Mouse (Mus musculus): ENCODE results near the gene Hacd2. TPM values are rescaled to one million over a fixed set of nuclear protein-coding genes. Genes with fewer than 3 reads are reported as not detected.

The Hacd2 gene
- polyA plus RNA-seq, 1 experiment from 2014 or later, result 73.4 TPM

DNA sequence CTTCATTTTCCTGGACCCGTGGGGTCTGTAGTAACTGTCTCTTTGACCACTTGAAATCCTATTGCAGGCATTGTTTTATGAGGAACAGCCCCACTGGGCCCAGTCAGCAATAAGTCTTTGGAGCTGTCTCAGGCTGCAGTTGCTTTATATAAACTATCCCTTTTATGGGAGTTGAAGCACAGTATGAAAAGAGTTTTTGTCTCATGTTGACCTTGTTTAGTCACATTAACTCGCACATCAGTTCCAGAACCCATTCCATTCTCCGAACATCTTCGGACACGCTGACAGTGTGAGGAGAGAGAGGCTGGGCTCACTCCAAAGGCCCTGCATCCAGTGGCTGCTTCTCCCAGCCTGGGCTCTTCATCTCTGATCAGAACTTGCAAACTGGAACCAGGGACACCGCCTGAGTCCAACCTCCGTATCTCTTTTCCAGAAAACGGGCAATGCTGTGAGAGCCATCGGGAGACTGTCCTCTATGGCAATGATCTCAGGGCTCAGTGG lies 27.5 kb upstream of the Hacd2 start:
- H3K36me3 ChIP-seq, result no peaks in the 10 kb centered on the region
- H3K4me1 ChIP-seq, result peaks cover 11% of the 10 kb centered on the region; the same call in 1 of the 2 replicates
- no peak for DNase-seq (ENCODE audit: low spot score)
- H3K27ac ChIP-seq, result no peak overlapping the region
- H3K4me3 ChIP-seq, result no peak overlapping the region
- peaks cover 3% of the 10 kb centered on the region for H3K27me3 ChIP-seq (ENCODE audit: low read depth, poor library complexity, severe bottlenecking)
- WGBS, result 87% methylated on average over 9 of the region's 9 CpGs
- H3K9me3 ChIP-seq (replicated peaks), result no peaks in the 10 kb centered on the region

DNA sequence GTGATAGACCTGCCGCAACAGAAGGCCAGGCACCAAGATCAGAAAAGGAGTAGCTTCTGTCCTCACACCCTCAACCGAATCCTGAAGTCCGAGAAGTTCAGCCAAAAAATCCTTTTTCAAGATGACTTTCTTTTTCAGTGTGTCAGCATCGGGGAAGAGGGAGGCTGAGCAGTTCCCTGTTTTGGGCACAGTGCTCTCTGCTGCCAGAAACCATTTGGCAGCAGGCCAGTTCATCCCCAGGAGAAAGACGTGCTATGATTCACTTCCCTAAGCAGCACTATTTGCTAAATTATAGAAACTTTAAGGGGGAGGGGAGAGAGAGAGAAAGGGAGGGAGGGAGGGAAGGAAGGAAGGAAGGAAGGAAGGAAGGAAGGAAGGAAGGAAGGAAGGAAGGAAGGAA lies 26.1 kb upstream of the Hacd2 start:
- H3K27me3 ChIP-seq (ENCODE audit: low read depth, poor library complexity, severe bottlenecking), result peaks cover 14% of the 10 kb centered on the region
- H3K27ac ChIP-seq, result no peak overlapping the region
- H3K4me3 ChIP-seq, result no peak overlapping the region
- no peaks in the 10 kb centered on the region for H3K9me3 ChIP-seq (replicated peaks)
- DNase-seq (ENCODE audit: low spot score), result no peak
- no peaks in the 10 kb centered on the region for H3K36me3 ChIP-seq
- H3K4me1 ChIP-seq, result peaks cover 19% of the 10 kb centered on the region
- WGBS, result 76% methylated on average over 5 of the region's 5 CpGs

DNA sequence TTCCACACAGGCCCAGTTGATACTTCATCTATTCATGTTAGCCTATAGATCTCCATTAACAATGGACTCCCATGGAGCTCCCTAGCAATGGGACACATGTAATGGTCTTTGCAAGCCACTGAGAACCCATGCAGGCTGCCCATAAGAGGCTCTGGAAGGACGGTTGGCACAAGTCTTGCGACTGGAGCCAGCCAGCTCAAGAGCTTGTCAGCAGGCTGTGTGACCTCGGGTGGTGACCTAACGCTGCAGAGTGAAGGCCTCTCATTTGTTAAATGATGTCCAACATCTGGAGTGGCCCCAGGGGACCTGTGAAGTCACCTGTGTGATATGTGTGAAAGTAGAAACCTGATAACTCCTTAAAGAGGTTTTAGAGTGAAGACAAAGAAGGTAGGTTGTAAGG lies 25.2 kb upstream of the Hacd2 start:
- DNase-seq (ENCODE audit: low spot score), result no peak
- H3K4me3 ChIP-seq, result no peak overlapping the region
- peaks cover 23% of the 10 kb centered on the region for H3K4me1 ChIP-seq
- H3K27me3 ChIP-seq (ENCODE audit: low read depth, poor library complexity, severe bottlenecking), result peaks cover 22% of the 10 kb centered on the region
- no peaks in the 10 kb centered on the region for H3K9me3 ChIP-seq (replicated peaks)
- 62% methylated on average over 4 of the region's 4 CpGs for WGBS
- H3K27ac ChIP-seq, result no peak overlapping the region
- no peaks in the 10 kb centered on the region for H3K36me3 ChIP-seq

DNA sequence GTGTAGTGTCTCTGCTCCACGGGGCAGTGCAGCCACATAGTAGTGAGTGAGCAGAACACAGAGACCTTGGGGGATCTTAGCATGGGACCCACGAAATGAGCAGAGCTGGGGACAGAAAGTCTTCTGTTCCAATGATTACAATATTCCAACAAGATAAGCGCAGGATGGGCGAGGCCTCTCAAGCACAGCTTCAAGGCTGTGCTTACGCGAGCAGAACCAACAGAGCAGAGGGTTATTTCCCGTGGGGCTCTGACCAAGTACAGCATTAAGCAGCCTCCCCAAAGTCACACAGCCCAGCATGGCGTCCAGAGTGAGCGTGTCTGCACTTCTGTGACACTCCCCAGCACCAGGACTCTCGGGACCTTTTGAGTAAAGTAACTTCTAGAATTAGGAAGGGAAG lies 24.7 kb upstream of the Hacd2 start:
- no peak for DNase-seq (ENCODE audit: low spot score)
- peaks cover 22% of the 10 kb centered on the region for H3K27me3 ChIP-seq (ENCODE audit: low read depth, poor library complexity, severe bottlenecking)
- peaks cover 23% of the 10 kb centered on the region for H3K4me1 ChIP-seq
- no peaks in the 10 kb centered on the region for H3K9me3 ChIP-seq (replicated peaks)
- WGBS, result 81% methylated on average over 10 of the region's 10 CpGs
- no peak overlapping the region for H3K4me3 ChIP-seq
- H3K27ac ChIP-seq, result no peak overlapping the region
- no peaks in the 10 kb centered on the region for H3K36me3 ChIP-seq

DNA sequence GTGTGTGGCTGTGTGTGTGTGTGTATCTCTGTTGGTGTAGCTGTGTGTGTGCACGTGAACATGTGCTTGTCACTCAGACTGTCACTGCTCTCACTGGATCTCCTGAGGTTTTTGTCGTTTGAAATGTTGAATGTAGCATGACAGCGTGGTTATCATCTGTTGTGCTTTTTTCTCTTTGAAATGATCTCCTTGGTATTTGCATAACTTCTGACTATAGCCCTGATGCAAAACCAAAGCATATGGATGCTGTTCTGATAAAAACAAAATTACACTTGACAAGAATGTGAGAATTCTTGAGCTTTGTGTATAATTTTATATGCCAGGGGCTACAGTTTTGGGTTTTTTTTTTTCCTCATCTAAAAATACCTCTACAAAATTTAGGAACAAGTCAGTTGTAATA lies 23.2 kb upstream of the Hacd2 start:
- Histone ChIP-seq H3K36me3 (no peaks in the 10 kb centered on the region), H3K27ac (no peak overlapping the region), H3K4me1 (peaks cover 23% of the 10 kb centered on the region), H3K9me3 (replicated peaks) (no peaks in the 10 kb centered on the region), H3K4me3 (no peak overlapping the region), H3K27me3 (ENCODE audit: low read depth, poor library complexity, severe bottlenecking) (peaks cover 22% of the 10 kb centered on the region)
- no peak for DNase-seq (ENCODE audit: low spot score)
- WGBS, result 86% methylated on average over 3 of the region's 3 CpGs

DNA sequence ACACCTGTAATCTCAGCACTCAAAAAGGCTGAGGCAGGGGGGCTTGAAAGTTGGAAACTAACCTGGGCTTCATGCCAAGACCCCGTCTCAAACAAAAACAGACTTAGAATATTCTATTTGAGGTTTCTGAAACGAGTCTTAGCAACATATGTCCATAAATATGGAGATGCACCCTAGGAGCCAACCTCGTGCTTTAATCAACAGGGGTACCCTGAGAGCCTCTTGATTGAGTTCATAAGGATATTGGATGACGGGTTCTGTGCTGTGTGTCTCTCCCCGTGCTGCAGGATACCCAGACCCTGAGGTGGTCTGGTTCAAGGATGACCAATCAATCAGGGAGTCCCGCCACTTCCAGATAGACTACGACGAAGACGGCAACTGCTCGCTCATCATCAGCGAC lies 22.2 kb upstream of the Hacd2 start:
- Histone ChIP-seq H3K4me3 (no peak overlapping the region), H3K36me3 (no peaks in the 10 kb centered on the region), H3K27me3 (ENCODE audit: low read depth, poor library complexity, severe bottlenecking) (peaks cover 22% of the 10 kb centered on the region), H3K27ac (no peak overlapping the region), H3K9me3 (replicated peaks) (no peaks in the 10 kb centered on the region), H3K4me1 (peaks cover 23% of the 10 kb centered on the region)
- WGBS, result 48% methylated on average over 11 of the region's 11 CpGs
- no peak for DNase-seq (ENCODE audit: low spot score)

GRCm38 (mm10) chr16:35000923-35001560 lies 21.2 kb upstream of the Hacd2 start:
- no peaks in the 10 kb centered on the region for H3K9me3 ChIP-seq (replicated peaks)
- DNase-seq (ENCODE audit: low spot score), result no peak
- no peak overlapping the region for H3K27ac ChIP-seq
- peaks cover 23% of the 10 kb centered on the region for H3K4me1 ChIP-seq
- no peaks in the 10 kb centered on the region for H3K36me3 ChIP-seq
- WGBS, result under 1% methylated on average over 10 of the region's 10 CpGs
- peaks cover 22% of the 10 kb centered on the region for H3K27me3 ChIP-seq (ENCODE audit: low read depth, poor library complexity, severe bottlenecking)
- peak overlapping the region; percentile 27 for H3K4me3 ChIP-seq

DNA sequence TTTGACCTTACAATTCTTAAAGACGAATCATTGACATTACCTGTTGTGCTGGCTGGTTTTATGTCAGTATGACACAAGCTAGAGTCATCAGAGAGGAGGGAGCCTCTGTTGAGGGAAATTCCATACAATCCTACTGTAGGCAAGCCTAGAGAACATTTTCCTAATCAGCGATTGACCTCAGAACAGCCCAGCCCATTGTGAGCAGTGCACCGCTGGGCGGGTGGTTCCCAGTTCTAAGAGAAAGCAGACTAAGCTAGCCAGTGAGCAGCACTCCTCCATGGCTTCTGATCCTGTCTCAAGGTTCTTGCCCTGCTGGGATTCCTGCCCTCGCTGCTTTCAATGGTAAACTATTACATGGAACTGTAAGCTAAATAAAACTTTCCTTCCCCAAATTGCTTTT lies 17.9 kb upstream of the Hacd2 start:
- H3K27ac ChIP-seq, result no peak overlapping the region
- no peak overlapping the region for H3K4me3 ChIP-seq
- H3K9me3 ChIP-seq (replicated peaks), result no peaks in the 10 kb centered on the region
- DNase-seq (ENCODE audit: low spot score), result no peak
- H3K4me1 ChIP-seq, result peaks cover 13% of the 10 kb centered on the region
- no peaks in the 10 kb centered on the region for H3K36me3 ChIP-seq
- 81% methylated on average over 5 of the region's 5 CpGs for WGBS
- H3K27me3 ChIP-seq (ENCODE audit: low read depth, poor library complexity, severe bottlenecking), result peaks cover 22% of the 10 kb centered on the region

DNA sequence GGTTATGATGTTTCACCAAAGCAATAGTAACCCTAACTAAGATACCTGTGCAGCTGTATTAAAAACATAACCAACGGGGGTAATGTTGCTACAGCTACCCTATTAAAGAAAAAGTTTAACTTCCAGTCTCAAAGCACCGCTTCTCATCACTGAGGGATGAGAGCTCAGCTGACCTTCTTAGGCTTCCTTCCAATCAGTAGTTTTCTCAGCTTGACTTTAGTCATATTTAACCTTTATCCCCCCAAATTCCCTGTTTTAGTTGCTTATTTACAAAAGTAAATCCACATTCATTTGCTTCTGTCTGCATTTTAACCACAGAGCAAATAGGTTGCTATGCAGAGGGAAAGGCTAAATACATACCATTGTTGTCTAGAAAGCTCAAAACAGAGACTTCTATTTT lies 17.5 kb upstream of the Hacd2 start:
- no peak for DNase-seq (ENCODE audit: low spot score)
- 90% methylated on average over 2 of the region's 2 CpGs for WGBS
- H3K27me3 ChIP-seq (ENCODE audit: low read depth, poor library complexity, severe bottlenecking), result peaks cover 20% of the 10 kb centered on the region

DNA sequence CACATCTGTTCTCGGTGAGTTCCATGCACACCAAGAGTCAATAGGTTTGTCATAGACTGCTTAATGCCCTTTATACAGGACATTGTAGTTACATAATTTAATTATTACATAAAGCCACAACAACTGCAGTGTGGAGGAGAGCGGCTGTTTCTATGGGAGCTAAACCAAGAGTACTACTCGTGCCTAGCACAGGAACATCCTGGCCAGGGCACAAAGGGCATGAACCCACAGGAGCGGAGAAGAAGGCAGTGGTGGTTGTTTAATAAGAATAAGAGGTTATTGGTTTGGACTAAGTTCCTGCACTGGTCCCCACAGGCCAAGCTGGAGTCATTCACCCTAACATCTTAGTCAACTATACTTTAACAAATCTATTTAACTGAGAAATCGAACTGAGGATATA lies 16.0 kb upstream of the Hacd2 start:
- no peaks in the 10 kb centered on the region for H3K9me3 ChIP-seq (replicated peaks)
- H3K4me3 ChIP-seq, result no peak overlapping the region
- WGBS, result 93% methylated on average over 5 of the region's 5 CpGs
- H3K36me3 ChIP-seq, result no peaks in the 10 kb centered on the region
- peaks cover 7% of the 10 kb centered on the region; the same call in 1 of the 2 replicates for H3K27me3 ChIP-seq (ENCODE audit: low read depth, poor library complexity, severe bottlenecking)
- no peak for DNase-seq (ENCODE audit: low spot score)
- no peak overlapping the region for H3K27ac ChIP-seq
- peaks cover 3% of the 10 kb centered on the region for H3K4me1 ChIP-seq

More for the DNA sequence above, 17.5 kb upstream of the Hacd2 start:
- no peak overlapping the region for H3K27ac ChIP-seq
- no peak overlapping the region for H3K4me3 ChIP-seq
- H3K4me1 ChIP-seq, result peaks cover 13% of the 10 kb centered on the region
- H3K9me3 ChIP-seq (replicated peaks), result no peaks in the 10 kb centered on the region
- H3K36me3 ChIP-seq, result no peaks in the 10 kb centered on the region

- Histone ChIP-seq H3K27ac (no peak overlapping the region), H3K27me3 (ENCODE audit: low read depth, poor library complexity, severe bottlenecking) (no peaks in the 10 kb centered on the region; the same call in 1 of the 2 replicates), H3K36me3 (no peaks in the 10 kb centered on the region), H3K4me3 (no peak overlapping the region), H3K4me1 (no peaks in the 10 kb centered on the region), H3K9me3 (replicated peaks) (no peaks in the 10 kb centered on the region)
- DNase-seq (ENCODE audit: low spot score), result no peak
- 78% methylated on average over 1 of the region's 1 CpGs for WGBS
These were observed 14.9 kb upstream of the Hacd2 start for GRCm38 (mm10) chr16:35007361-35007760.

- DNase-seq (ENCODE audit: low spot score), result no peak
- Histone ChIP-seq H3K4me3 (no peak overlapping the region), H3K27me3 (ENCODE audit: low read depth, poor library complexity, severe bottlenecking) (no peaks in the 10 kb centered on the region), H3K27ac (no peak overlapping the region), H3K4me1 (no peaks in the 10 kb centered on the region), H3K9me3 (replicated peaks) (no peaks in the 10 kb centered on the region), H3K36me3 (no peaks in the 10 kb centered on the region)
These were observed 13.8 kb upstream of the Hacd2 start for GRCm38 (mm10) chr16:35008447-35008846.

GRCm38 (mm10) chr16:35013501-35013900 lies 8.7 kb upstream of the Hacd2 start:
- 90% methylated on average over 2 of the region's 2 CpGs for WGBS
- no peaks in the 10 kb centered on the region for H3K36me3 ChIP-seq
- DNase-seq (ENCODE audit: low spot score), result no peak
- no peaks in the 10 kb centered on the region for H3K27me3 ChIP-seq (ENCODE audit: low read depth, poor library complexity, severe bottlenecking)
- no peak overlapping the region for H3K4me3 ChIP-seq
- no peaks in the 10 kb centered on the region for H3K9me3 ChIP-seq (replicated peaks)
- no peaks in the 10 kb centered on the region for H3K4me1 ChIP-seq
- H3K27ac ChIP-seq, result no peak overlapping the region

GRCm38 (mm10) chr16:35016491-35016890 lies 5.7 kb upstream of the Hacd2 start:
- H3K4me1 ChIP-seq, result no peaks in the 10 kb centered on the region
- no peak overlapping the region for H3K4me3 ChIP-seq
- no peak for DNase-seq (ENCODE audit: low spot score)
- peaks cover 18% of the 10 kb centered on the region for H3K27me3 ChIP-seq (ENCODE audit: low read depth, poor library complexity, severe bottlenecking)
- H3K27ac ChIP-seq, result no peak overlapping the region
- H3K9me3 ChIP-seq (replicated peaks), result no peaks in the 10 kb centered on the region
- WGBS, result 78% methylated on average over 3 of the region's 3 CpGs
- no peaks in the 10 kb centered on the region for H3K36me3 ChIP-seq

All from limb, embryonic 10.5 days (tissue).